Mouse (Mus musculus) spleen, adult 12 weeks (tissue): ENCODE data around the gene Agl.
"Not testable (repeated sequence)": the region's sequence is repeated elsewhere in the genome, so short reads cannot be mapped to it uniquely, and the experiment has no call there.

Experiments
- DNase-seq: peaks from one replicate; pipeline ENCODE4 v3.0.0; 2022; ENCODE audit warnings: low spot score

Agl gene

DNA sequence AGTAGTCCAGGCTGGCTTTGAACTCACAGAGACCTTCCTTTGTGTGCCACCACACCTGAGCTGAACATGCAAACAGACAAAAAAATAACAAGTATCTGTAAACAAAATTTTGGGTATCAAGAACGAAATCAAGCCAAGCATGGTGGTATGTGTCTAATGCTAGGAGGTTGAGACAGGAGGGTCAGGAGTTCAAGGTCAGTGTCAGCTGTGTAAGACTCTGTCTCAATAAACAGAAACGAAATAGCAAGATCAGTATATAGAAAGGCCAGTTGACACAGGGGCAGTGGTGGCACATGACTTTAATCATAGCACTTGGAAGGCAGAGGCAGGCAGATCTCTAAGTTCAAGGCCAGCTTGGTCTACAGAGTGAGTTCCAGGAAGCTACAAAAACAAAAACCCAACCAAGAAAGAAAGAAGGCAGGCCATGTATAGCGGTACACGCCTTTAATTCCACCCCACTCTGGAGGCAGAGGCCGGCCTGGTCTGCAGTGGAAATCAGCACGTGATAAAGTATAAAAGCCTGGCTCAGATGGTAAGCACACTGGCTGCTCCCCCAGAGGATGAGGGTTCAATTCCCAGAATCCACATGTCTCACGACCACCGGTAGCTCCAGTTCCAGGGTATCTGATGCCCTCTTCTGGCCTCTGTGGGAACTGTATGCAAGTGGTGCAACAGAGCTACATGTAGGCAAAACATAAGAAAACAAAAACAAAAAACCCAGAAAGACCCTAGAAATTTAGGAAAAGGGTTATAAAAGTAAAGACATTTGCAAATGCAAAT is 59.4 kb downstream of the Agl start:
- peak; percentile 15 for DNase-seq

DNA sequence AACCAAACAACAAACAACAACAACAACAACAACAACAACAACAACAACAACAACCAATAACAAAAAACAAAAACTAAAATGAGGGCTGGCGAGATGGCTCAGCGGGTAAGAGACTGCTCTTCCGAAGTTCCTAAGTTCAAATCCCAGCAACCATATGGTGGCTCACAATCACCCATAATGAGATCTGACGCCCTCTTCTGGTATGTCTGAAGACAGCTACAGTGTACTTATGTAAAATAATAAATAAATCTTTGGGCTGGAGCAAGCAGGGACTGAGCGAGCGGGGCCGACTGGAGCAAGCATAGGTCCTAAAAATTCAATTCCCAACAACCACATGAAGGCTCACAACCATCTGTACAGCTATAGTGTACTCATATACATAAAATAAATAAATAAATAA is 60.3 kb downstream of the Agl start:
- DNase-seq, result not testable (repeated sequence)

GRCm38 (mm10) chr3:116740963-116741362 is 67.0 kb downstream of the Agl start:
- no peak for DNase-seq

GRCm38 (mm10) chr3:116740106-116740505 is 67.9 kb downstream of the Agl start:
- no peak for DNase-seq

DNA sequence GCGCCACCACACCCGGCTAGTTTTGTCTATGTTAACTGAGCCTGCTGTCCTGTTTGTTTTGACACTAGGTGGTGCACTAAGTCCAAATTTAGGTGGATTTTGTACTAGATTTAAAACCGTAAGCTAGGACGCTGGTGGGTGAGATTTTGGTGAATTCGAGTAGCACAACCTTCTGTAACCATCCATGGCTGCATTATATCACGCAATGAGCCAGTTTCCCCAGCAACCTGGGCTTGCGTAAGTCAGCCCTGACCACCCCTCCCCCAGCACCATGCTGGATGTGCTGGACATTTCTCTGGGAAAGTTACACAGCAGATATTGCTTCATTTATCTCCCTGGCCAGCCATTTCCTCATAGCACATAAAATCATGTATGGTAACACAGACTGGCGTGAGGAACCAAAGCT is 70.6 kb downstream of the Agl start:
- no peak for DNase-seq

DNA sequence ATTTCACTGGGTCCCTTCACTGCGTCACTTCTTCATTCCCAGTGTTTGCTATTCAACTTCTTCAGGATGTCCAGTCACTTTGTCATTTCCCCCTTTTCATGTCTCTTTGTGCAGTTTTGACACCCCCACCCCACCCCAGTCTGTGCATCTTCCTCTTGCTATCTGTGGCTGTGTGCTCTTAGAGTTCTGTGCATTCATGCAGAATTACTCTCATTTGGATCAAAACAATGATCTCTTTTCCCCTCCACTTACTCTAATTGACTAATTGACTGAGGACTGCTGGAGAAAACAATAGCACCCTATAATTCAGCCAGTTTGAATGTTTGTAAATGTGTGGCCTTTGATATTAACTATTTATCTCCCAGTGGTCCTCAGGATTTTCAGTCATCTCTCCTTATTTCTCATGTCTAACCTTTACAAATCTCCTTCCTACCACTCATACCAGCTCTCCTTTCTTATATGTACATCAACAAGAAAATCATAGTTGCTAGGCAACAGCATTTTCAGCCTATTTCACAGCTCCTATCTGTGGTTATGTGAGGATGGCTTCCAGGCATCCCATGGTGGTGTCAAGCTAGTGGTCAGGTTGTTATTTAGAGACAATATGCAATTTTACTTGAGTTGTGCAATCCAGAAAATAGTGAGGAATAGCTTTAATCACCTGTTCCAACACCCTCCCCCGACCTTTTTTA is 78.3 kb downstream of the Agl start:
- DNase-seq, result no peak

DNA sequence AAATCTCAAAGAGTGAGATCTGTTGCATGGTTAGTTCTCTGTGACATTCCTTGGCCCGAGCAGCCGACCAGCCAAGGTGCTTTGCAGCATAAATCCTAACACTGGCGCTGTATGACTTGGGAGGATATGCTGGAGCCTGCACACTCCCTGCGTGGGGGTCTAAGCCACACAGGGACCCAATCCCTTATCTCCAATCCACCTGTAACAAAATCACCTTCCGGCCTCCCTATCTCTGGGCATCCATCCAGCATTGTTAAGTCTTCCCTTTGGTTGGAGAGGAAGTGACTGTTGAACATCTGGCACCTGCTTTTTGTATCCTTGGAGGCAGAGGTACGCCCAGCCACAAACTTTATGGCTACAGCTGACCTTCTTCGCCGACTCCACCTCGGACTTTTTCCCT is 81.2 kb downstream of the Agl start:
- no peak for DNase-seq

GRCm38 (mm10) chr3:116723496-116724481 is 84.2 kb downstream of the Agl start:
- DNase-seq, result no peak

GRCm38 (mm10) chr3:116722980-116723379 is 85.0 kb downstream of the Agl start:
- DNase-seq, result no peak

GRCm38 (mm10) chr3:116718951-116719350 is 89.0 kb downstream of the Agl start:
- DNase-seq, result no peak

GRCm38 (mm10) chr3:116713031-116713430 is 94.9 kb downstream of the Agl start:
- no peak for DNase-seq

DNA sequence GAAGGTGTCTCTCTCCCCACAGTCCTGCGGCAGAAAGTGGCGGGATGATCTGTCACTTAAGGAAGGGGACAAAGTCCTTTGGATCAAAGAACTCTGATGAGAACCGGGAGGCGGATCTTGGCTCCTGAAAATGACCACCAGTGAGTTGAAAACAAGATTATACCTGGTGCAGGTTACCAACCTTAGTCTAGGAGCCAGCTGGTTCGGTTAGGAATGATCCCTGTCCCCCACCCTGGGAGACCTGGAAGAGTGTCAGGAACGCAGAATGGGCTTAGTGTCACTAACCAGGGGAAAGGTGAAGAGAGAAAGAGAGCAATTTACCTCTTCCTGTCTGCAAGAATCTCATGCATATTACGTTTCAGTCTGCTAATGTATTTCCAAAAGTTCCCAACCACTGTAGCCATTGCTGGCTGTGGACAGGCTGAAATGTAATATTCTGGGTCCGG is 95.5 kb downstream of the Agl start, which contains the start of gene Slc35a3:
Gene Slc35a3, minus strand, starts transcription at position 396 of the 446 bp plus-strand sequence.
- no peak for DNase-seq

- DNase-seq, result peak; percentile 62
These were observed 96.1 kb downstream of the Agl start for GRCm38 (mm10) chr3:116711624-116712435.

GRCm38 (mm10) chr3:116710941-116711340 is 97.0 kb downstream of the Agl start:
- DNase-seq, result no peak

DNA sequence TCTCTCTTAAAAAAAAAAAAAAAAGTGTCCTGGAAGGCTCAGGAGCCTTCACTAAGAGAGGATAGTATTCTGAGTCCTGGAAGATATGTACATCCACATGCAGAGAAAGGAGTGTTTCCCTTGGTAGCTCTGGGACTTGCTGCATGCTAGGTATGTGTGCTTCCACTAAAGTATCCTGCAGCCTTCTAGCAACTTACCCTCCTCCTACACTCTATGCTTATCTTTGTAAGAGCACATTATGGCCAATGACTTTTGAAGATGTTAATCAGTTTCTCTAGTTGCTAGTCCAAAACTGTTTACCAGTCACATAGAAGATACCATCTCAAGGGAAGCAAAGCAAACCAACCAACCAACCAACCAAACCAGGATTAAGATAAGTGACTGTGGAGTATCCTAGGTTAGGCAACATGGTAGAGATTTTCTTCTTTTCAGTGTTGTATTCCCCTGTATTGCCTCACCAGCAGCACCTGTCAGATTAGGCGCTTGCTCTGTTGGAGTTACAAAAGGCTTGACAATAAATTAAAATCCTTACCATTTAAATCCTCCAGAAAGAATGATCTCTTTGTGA is 102.2 kb downstream of the Agl start:
- no peak for DNase-seq

DNA sequence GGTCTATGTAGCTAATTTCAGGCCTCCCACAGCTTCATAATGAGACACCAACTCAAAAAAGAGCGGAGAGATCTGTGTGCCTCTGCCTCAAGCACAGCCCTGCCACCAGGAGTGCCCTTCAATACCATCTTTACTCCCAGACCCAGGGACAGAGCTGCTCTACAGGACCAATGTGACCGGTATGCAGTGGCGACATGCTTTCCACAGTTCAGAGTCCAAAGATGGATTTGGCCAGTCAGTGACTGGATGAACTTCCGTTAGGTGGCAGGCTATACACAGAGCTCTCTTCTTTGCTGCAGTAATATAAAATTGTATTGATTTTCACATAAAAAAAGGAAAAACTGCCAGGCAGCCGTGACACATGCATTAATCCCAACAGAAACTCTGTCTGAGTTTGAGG is 104.1 kb downstream of the Agl start:
- no peak for DNase-seq

DNA sequence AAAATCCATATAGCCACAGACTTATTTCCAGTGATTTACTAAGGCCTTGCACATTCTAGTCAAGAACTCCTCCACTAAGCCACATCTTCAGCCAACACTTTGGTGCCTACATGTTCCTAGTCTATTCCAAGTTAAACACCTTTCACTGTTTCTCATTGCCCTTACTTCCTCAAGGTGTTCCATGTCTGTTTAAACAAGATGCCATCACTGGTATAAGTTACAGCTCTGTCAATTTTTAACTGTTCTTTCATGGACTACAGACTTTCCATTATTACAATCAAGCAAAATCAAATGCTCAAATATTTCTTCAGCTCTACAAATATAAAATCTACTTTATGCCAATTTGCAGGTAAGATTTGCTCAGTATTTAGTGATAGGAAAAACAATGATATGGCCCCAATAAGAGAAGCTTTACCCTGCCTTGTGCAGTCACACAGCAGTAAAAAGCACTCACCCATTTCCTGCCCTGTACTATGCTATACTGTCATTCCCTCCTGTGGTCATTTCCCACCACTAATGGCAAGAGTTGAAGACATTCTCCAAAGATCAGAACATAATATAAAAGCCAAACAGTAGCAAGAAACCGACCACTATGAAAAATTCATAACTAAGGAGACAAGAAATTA is 105.2 kb downstream of the Agl start:
- DNase-seq, result no peak

DNA sequence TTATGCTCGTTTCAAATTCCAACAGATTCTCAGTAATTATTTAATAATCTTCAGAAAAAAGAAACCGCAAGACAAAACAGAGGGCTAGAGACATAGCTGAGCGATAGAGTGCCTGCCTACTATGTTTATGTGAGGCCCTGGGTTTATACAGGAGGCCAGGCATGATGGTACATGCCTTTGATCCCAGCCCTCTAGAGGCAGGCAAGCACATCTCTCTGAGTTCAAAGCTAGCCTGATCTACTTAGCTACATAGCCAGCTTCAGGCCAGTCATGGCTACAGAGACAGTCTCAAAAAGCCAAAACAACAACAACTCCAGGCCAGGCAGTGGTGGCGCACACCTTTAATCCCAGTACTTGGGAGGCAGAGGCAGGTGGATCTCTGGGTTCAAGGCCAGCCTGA is 106.4 kb downstream of the Agl start:
- DNase-seq, result no peak

DNA sequence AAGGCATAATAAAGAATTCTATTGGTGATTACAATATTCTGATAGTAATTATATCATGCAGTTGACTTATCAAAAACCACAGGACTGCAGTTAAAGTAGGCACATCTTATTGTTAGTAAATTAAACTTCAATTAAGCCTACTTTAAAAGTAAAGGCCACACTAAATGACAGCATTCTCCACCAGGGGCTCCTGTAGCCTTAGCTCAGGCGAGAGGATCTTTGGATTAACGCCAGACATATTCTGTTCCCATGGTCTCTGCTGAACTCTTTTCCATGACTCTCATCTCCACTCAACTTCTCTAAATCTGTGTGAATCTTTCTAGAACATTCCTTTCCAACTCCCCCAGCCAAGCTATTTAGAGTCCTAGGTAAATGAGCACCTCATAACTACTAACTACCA is 109.2 kb downstream of the Agl start:
- no peak for DNase-seq

GRCm38 (mm10) chr3:116695666-116695985 is 112.3 kb downstream of the Agl start:
- DNase-seq, result no peak
